Mouse (Mus musculus) NIH3T3 (cell line): ENCODE data around the gene Alox5.

Experiments used
- DNase-seq: peaks from one replicate; pipeline ENCODE4 v3.0.0-alpha.2; 2012; ENCODE audit warnings: low read depth

Gene Alox5

GRCm38 (mm10) chr6:116417518-116418315 lies 43.3 kb downstream of the Alox5 start:
- DNase-seq = peak; percentile 60

- no peak for DNase-seq
Measured at GRCm38 (mm10) chr6:116416000-116416552, 44.9 kb downstream of the Alox5 start.

- no peak for DNase-seq
Measured at GRCm38 (mm10) chr6:116415126-116415676, 45.8 kb downstream of the Alox5 start.

GRCm38 (mm10) chr6:116412546-116413325 lies 48.2 kb downstream of the Alox5 start:
- no peak for DNase-seq

GRCm38 (mm10) chr6:116411716-116412115 lies 49.3 kb downstream of the Alox5 start:
- DNase-seq = no peak

- DNase-seq = no peak
Measured at GRCm38 (mm10) chr6:116410436-116410835, 50.5 kb downstream of the Alox5 start.

GRCm38 (mm10) chr6:116407956-116408657 lies 52.9 kb downstream of the Alox5 start:
- no peak for DNase-seq

GRCm38 (mm10) chr6:116407216-116407615 lies 53.8 kb downstream of the Alox5 start:
- no peak for DNase-seq

GRCm38 (mm10) chr6:116406680-116407079 lies 54.3 kb downstream of the Alox5 start:
- peak; percentile 37 for DNase-seq

- DNase-seq = no peak
Measured at GRCm38 (mm10) chr6:116406152-116406551, 54.8 kb downstream of the Alox5 start.

GRCm38 (mm10) chr6:116405715-116406114 lies 55.3 kb downstream of the Alox5 start:
- no peak for DNase-seq

GRCm38 (mm10) chr6:116405243-116405642 lies 55.7 kb downstream of the Alox5 start:
- DNase-seq = no peak

GRCm38 (mm10) chr6:116402426-116402825 lies 58.6 kb downstream of the Alox5 start:
- DNase-seq = no peak

- DNase-seq = no peak
Measured at GRCm38 (mm10) chr6:116401746-116402423, 59.1 kb downstream of the Alox5 start.

GRCm38 (mm10) chr6:116398136-116398535 lies 62.8 kb downstream of the Alox5 start:
- DNase-seq = no peak

- DNase-seq = peak; percentile 43
Measured at GRCm38 (mm10) chr6:116397621-116398020, 63.4 kb downstream of the Alox5 start.

GRCm38 (mm10) chr6:116394916-116395648 lies 65.9 kb downstream of the Alox5 start:
- no peak for DNase-seq

GRCm38 (mm10) chr6:116389481-116389880 lies 71.5 kb downstream of the Alox5 start:
- DNase-seq = no peak

GRCm38 (mm10) chr6:116388068-116388467 lies 72.9 kb downstream of the Alox5 start:
- no peak for DNase-seq

- no peak for DNase-seq
Measured at GRCm38 (mm10) chr6:116386506-116386905, 74.5 kb downstream of the Alox5 start.

GRCm38 (mm10) chr6:116386045-116386415 lies 74.9 kb downstream of the Alox5 start:
- no peak for DNase-seq
